Mouse (Mus musculus): ENCODE results near the gene Alpl.

DNA sequence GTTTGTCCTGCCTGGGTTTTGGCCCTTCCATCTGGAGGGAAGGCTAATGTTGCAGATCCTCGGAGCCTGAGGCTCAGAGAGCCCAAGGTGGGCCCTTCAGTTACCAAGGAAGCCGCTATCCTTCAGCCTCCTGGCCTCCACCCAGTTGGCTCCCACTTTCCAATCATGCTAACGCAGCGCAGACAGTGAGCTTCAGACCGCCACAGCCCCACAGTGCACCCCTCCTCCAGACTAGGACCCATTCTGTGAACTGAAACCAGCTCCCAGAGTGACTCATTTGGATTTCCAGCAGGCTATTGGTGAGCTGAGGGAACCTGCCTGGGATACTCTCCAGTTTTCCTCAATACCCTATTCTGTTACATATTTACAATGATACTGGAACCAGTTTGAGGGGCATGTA lies 90.8 kb downstream of the Alpl start:
- TF ChIP-seq NANOG (IDR thresholded peaks at IDR 0.05; ENCODE audit: borderline replicate concordance, low read length) (no peak), CTCF (conservative IDR thresholded peaks at IDR 0.05; ENCODE audit: low read length) (no peak)

All from E14TG2a.4 (cell line).